Mouse (Mus musculus) liver, postnatal 0 days (tissue): ENCODE results near the gene Nf1.

Experiments
- CTCF ChIP-seq: sonication (generic); IDR thresholded peaks from 2 replicates; pipeline ENCODE4 v1.5.1; 2016; ENCODE audit warnings: antibody characterized with exemption, low read depth
- EP300 ChIP-seq: IDR thresholded peaks from 2 replicates; pipeline ENCODE4 v1.6.1; 2016; ENCODE audit warnings: antibody characterized with exemption, low read depth, mild to moderate bottlenecking

DNA sequence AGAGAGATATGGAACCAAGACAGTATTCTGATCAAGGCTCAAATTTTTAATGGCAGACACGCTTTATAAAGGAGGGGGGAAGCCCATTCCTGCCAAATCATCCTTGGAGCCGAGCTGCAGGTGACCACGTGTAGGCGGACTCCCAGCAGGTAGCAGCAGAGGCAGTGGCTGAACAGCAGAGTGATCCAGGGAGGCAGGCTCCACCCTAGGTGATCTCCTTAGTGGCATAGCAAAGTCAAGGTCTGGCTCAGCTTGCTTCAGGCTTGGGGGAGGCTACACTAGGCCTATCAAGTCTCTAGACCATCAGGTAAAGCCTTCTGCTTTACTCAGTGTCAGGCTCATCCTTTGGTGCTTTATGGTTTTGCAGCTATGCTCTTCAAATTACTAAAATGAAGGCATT lies 87.1 kb downstream of the Nf1 start:
- TF ChIP-seq CTCF = no peak
- no peak for TF ChIP-seq EP300
